Mouse (Mus musculus) liver, adult 2 months (tissue): ENCODE data around the gene Trim33.

Source experiments
- CTCF ChIP-seq: fragments of 200-500 bp; IDR thresholded peaks from 2 replicates; pipeline ENCODE4 v1.5.1; 2011; ENCODE audit warnings: low read depth, low read length, control low read depth
- POLR2A ChIP-seq: fragments of 200-500 bp; IDR thresholded peaks from 2 replicates; pipeline ENCODE4 v1.6.1; 2011; ENCODE audit warnings: low read length, control low read depth; ENCODE audit not compliant: insufficient read depth; ENCODE audit errors: extremely low read depth

DNA sequence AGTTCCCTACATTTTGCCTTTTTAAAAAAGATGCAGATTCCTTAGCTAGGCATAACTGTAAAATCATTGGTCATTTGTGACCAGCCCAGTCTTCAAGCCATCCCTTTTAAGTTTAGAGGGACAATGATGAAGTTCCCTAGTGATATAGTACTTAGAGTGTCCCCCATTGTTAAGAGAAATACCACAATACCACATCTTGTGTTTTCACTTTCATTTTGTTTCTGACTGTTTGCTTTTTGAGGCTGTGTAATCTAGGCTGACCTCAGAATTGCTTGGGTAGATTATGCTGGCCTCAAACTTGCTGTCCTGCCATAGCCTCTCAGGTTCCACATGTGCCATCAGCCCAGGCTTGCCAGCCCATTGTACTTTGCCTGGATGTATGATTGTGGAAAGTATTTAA, 35.2 kb downstream of the Trim33 start:
- TF ChIP-seq CTCF (no peak), POLR2A (no peak)
